Mouse (Mus musculus) embryonic facial prominence, embryonic 15.5 days (tissue): Measurements from ENCODE around the gene Vipr2. TPM values are rescaled to one million over a fixed set of nuclear protein-coding genes. Genes with fewer than 3 reads are reported as not detected.

Experiments used
- ATAC-seq: fragments of 200-750 bp; cut with Nextera tagmentation; 2 replicates; pipeline ENCODE4 v1.8.0; 2017; ENCODE audit warnings: low read depth, moderate TSS enrichment; ENCODE audit not compliant: insufficient number of reproducible peaks, low FRiP score, low TSS enrichment
- H3K27ac ChIP-seq: fragments of 300-500 bp; sonication (generic); replicated peaks from 2 replicates; pipeline ENCODE4 v1.5.1; 2015; ENCODE audit warnings: mild to moderate bottlenecking, inconsistent platforms
- H3K27me3 ChIP-seq: fragments of 300-500 bp; sonication (generic); 2 replicates; pipeline ENCODE4 v1.6.1; 2015; ENCODE audit warnings: inconsistent platforms
- H3K36me3 ChIP-seq: fragments of 300-500 bp; sonication (generic); 2 replicates; pipeline ENCODE4 v1.6.1; 2015; ENCODE audit warnings: mild to moderate bottlenecking, inconsistent platforms
- H3K4me1 ChIP-seq: fragments of 300-500 bp; sonication (generic); 2 replicates; pipeline ENCODE4 v1.6.1; 2015; ENCODE audit warnings: inconsistent platforms
- H3K4me2 ChIP-seq: fragments of 300-500 bp; sonication (generic); replicated peaks from 2 replicates; pipeline ENCODE4 v1.6.1; 2015; ENCODE audit warnings: mild to moderate bottlenecking, inconsistent platforms
- H3K4me3 ChIP-seq: fragments of 300-500 bp; sonication (generic); replicated peaks from 2 replicates; pipeline ENCODE4 v1.5.1; 2015; ENCODE audit warnings: mild to moderate bottlenecking, inconsistent platforms
- H3K9ac ChIP-seq: fragments of 300-500 bp; sonication (generic); 2 replicates; pipeline ENCODE4 v1.6.1; 2015; ENCODE audit warnings: inconsistent platforms
- H3K9me3 ChIP-seq: fragments of 300-500 bp; sonication (generic); replicated peaks from 2 replicates; pipeline ENCODE4 v1.6.1; 2016; ENCODE audit warnings: inconsistent platforms
- WGBS: fragments of 180-500 bp; shearing (Covaris S2); methylation state at CpG from one replicate; pipeline ENCODE4 v1.1.7; 2015; 5-methylcytosine and 5-hydroxymethylcytosine counted together
- polyA plus RNA-seq: library from polyadenylated mRNA; unstranded; fragments of >200 nt; fragmentation: Nextera tagmentation; extraction: Ambion mirVana; gene quantifications from 2 replicates; pipeline ENCODE4 v1.2.1, GENCODE M21; 2015

Gene Vipr2
- polyA plus RNA-seq, 1 experiment from 2014 or later = 2.6 TPM

GRCm38 (mm10) chr12:116138322-116139205 lies 61.0 kb downstream of the Vipr2 start:
- no peaks in the 10 kb centered on the region for H3K9me3 ChIP-seq
- H3K27me3 ChIP-seq = no peaks in the 10 kb centered on the region
- no peak overlapping the region for H3K27ac ChIP-seq
- no peaks in the 10 kb centered on the region for H3K36me3 ChIP-seq
- H3K4me3 ChIP-seq = no peak overlapping the region
- WGBS = 66% methylated on average over 7 of the region's 7 CpGs
- no peak for ATAC-seq
- no peaks in the 10 kb centered on the region for H3K4me1 ChIP-seq
- no peak overlapping the region for H3K9ac ChIP-seq
- H3K4me2 ChIP-seq = no peak overlapping the region

DNA sequence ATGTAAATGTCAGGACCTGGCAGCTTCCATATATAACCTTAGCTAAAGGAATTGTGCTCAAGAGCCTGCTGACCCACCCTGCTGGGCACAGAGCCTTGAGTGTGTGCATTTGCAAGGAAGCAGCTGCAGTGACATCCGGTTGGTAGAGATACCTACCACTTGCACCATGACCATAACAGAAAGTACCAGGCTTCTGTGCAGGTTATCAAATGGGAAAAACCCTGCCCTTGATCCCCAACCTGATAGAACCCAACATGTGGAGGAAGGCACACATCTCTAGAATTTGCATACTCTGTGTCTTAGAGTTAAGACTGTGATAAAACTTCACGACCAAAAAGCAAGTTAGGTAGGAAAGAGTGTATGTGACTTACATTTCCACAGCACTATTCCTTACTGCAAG lies 63.1 kb downstream of the Vipr2 start:
- 91% methylated on average over 2 of the region's 2 CpGs for WGBS
- Histone ChIP-seq H3K27ac (no peak overlapping the region), H3K4me1 (no peaks in the 10 kb centered on the region), H3K9me3 (no peaks in the 10 kb centered on the region), H3K4me3 (no peak overlapping the region), H3K36me3 (no peaks in the 10 kb centered on the region), H3K4me2 (no peak overlapping the region), H3K27me3 (no peaks in the 10 kb centered on the region), H3K9ac (no peak overlapping the region)
- ATAC-seq = no peak

DNA sequence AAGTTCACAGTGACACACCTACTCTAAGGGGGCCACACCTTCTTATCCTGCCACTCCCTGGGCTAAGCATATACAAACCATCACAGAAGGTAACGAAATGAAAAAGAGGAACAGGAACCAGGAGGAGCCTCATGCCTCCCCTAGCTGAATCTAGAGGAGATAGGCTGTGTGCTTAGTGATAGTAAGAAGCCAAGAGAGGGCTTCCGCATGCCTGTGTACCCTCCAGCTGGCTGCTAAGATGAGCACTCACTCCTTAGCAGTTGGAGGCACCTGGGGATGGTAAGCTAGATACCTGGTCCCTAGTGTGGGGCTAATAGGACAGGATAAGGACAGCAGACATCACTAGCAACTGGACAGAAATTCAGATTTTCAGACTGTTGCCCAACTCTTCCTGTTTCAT lies 64.3 kb downstream of the Vipr2 start:
- no peak for ATAC-seq
- H3K9me3 ChIP-seq = no peaks in the 10 kb centered on the region
- no peak overlapping the region for H3K27ac ChIP-seq
- H3K4me3 ChIP-seq = no peak overlapping the region
- H3K36me3 ChIP-seq = no peaks in the 10 kb centered on the region
- no peaks in the 10 kb centered on the region for H3K27me3 ChIP-seq
- H3K4me2 ChIP-seq = no peak overlapping the region
- 89% methylated on average over 2 of the region's 2 CpGs for WGBS
- no peak overlapping the region for H3K9ac ChIP-seq
- no peaks in the 10 kb centered on the region for H3K4me1 ChIP-seq

GRCm38 (mm10) chr12:116142464-116142863 lies 64.9 kb downstream of the Vipr2 start:
- H3K27ac ChIP-seq = no peak overlapping the region
- H3K27me3 ChIP-seq = no peaks in the 10 kb centered on the region
- no peak overlapping the region for H3K4me2 ChIP-seq
- no peaks in the 10 kb centered on the region for H3K36me3 ChIP-seq
- no peak for ATAC-seq
- H3K4me3 ChIP-seq = no peak overlapping the region
- no peaks in the 10 kb centered on the region for H3K4me1 ChIP-seq
- H3K9me3 ChIP-seq = no peaks in the 10 kb centered on the region
- no peak overlapping the region for H3K9ac ChIP-seq
- WGBS = 85% methylated on average over 3 of the region's 3 CpGs

- WGBS = 53% methylated on average over 5 of the region's 5 CpGs
- no peaks in the 10 kb centered on the region for H3K27me3 ChIP-seq
- H3K4me1 ChIP-seq = no peaks in the 10 kb centered on the region
- H3K27ac ChIP-seq = no peak overlapping the region
- H3K4me2 ChIP-seq = no peak overlapping the region
- no peaks in the 10 kb centered on the region for H3K36me3 ChIP-seq
- H3K9me3 ChIP-seq = no peaks in the 10 kb centered on the region
- H3K4me3 ChIP-seq = no peak overlapping the region
- no peak for ATAC-seq
- no peak overlapping the region for H3K9ac ChIP-seq
These were observed 67.7 kb downstream of the Vipr2 start for GRCm38 (mm10) chr12:116145246-116145645.

- no peak overlapping the region for H3K4me3 ChIP-seq
- no peaks in the 10 kb centered on the region for H3K36me3 ChIP-seq
- H3K27ac ChIP-seq = no peak overlapping the region
- no peaks in the 10 kb centered on the region for H3K27me3 ChIP-seq
- H3K4me2 ChIP-seq = no peak overlapping the region
- H3K9me3 ChIP-seq = no peaks in the 10 kb centered on the region
- ATAC-seq = no peak
- no peaks in the 10 kb centered on the region for H3K4me1 ChIP-seq
- H3K9ac ChIP-seq = no peak overlapping the region
- WGBS = 87% methylated on average over 1 of the region's 1 CpGs
These were observed 68.2 kb downstream of the Vipr2 start for GRCm38 (mm10) chr12:116145686-116146085.

- no peaks in the 10 kb centered on the region for H3K4me1 ChIP-seq
- no peaks in the 10 kb centered on the region for H3K9me3 ChIP-seq
- H3K36me3 ChIP-seq = no peaks in the 10 kb centered on the region
- no peak for ATAC-seq
- no peak overlapping the region for H3K9ac ChIP-seq
- no peak overlapping the region for H3K27ac ChIP-seq
- no peak overlapping the region for H3K4me3 ChIP-seq
- no peak overlapping the region for H3K4me2 ChIP-seq
- no peaks in the 10 kb centered on the region for H3K27me3 ChIP-seq
- WGBS = 35% methylated on average over 8 of the region's 8 CpGs
These were observed 69.6 kb downstream of the Vipr2 start for GRCm38 (mm10) chr12:116146996-116147634.

GRCm38 (mm10) chr12:116152866-116153428 lies 75.4 kb downstream of the Vipr2 start:
- no peak overlapping the region for H3K4me3 ChIP-seq
- no peaks in the 10 kb centered on the region for H3K27me3 ChIP-seq
- H3K27ac ChIP-seq = no peak overlapping the region
- no peak overlapping the region for H3K4me2 ChIP-seq
- H3K9me3 ChIP-seq = no peaks in the 10 kb centered on the region
- H3K9ac ChIP-seq = no peak overlapping the region
- no peak for ATAC-seq
- H3K36me3 ChIP-seq = no peaks in the 10 kb centered on the region
- no peaks in the 10 kb centered on the region for H3K4me1 ChIP-seq
- WGBS = 77% methylated on average over 9 of the region's 9 CpGs

DNA sequence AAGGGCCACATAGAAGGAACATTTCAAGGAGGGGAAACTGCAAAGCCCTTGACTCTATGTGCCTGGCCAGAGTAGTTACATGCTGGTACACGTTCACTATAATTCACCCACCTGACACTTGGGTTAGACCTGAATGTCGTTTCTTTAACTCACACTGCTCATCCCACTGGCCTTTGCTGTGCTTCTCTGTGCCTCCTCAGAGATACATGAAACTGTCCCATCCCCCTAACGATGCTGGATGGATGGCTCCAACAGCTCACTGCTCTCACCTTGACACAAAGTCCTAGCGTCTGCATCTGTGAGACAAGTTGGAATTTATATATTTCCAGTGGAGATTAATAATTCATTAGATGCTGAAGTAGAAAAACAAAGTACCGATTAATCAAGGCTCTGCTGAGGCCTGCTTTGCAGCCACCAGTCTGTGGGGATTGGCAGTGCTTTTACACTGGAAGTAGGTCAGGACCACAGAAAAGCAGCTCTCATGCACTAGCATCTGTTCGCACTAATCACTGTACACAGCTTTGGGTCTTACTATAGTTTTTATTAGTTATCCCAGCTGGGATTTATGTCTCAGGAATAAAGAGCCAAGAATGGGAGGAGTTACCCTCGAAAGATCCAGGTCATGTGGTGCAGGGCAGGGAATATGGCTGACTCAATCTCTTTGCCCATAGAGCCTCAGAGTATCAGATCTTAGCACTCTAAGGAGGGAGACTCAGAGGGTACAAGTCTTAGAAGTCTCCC lies 79.4 kb downstream of the Vipr2 start:
- no peaks in the 10 kb centered on the region for H3K36me3 ChIP-seq
- 82% methylated on average over 7 of the region's 7 CpGs for WGBS

GRCm38 (mm10) chr12:116159223-116159622 lies 81.7 kb downstream of the Vipr2 start:
- no peak overlapping the region for H3K4me3 ChIP-seq
- no peak overlapping the region for H3K27ac ChIP-seq
- H3K9me3 ChIP-seq = no peaks in the 10 kb centered on the region
- H3K36me3 ChIP-seq = no peaks in the 10 kb centered on the region
- no peak for ATAC-seq
- no peak overlapping the region for H3K4me2 ChIP-seq
- 80% methylated on average over 5 of the region's 5 CpGs for WGBS
- H3K4me1 ChIP-seq = no peaks in the 10 kb centered on the region
- no peak overlapping the region for H3K9ac ChIP-seq
- no peaks in the 10 kb centered on the region for H3K27me3 ChIP-seq

More for the DNA sequence above, 79.4 kb downstream of the Vipr2 start:
- Histone ChIP-seq H3K27me3 (no peaks in the 10 kb centered on the region), H3K4me1 (no peaks in the 10 kb centered on the region), H3K4me3 (no peak overlapping the region), H3K9ac (no peak overlapping the region), H3K9me3 (no peaks in the 10 kb centered on the region), H3K4me2 (no peak overlapping the region), H3K27ac (no peak overlapping the region)
- no peak for ATAC-seq

GRCm38 (mm10) chr12:116159695-116160094 lies 82.2 kb downstream of the Vipr2 start:
- 87% methylated on average over 2 of the region's 2 CpGs for WGBS
- no peaks in the 10 kb centered on the region for H3K27me3 ChIP-seq
- no peaks in the 10 kb centered on the region for H3K9me3 ChIP-seq
- H3K4me3 ChIP-seq = no peak overlapping the region
- H3K4me2 ChIP-seq = no peak overlapping the region
- no peak for ATAC-seq
- no peaks in the 10 kb centered on the region for H3K4me1 ChIP-seq
- no peak overlapping the region for H3K27ac ChIP-seq
- no peak overlapping the region for H3K9ac ChIP-seq
- H3K36me3 ChIP-seq = no peaks in the 10 kb centered on the region
